Mouse (Mus musculus): ENCODE measurements around the gene Gm20388.
"Not testable (repeated sequence)": the region's sequence is repeated elsewhere in the genome, so short reads cannot be mapped to it uniquely, and the experiment has no call there.

The Gm20388 gene

DNA sequence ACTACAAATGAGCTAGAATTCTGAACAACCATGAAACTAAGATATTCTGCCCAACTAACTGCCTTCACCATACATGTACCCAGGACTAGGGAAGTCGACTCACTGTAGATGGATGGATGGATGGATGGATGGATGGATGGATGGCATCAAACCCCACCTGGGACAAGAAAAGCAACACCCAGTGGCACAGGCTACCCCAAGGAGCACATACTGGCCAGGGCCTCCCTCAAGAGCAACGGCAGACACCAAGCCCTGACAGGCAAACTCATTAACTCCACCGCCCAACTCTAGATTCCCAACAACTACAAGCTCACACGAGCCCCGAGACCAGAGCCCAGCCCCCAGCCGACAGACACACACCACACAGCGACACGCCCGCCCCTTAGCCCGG lies 3626.3 kb downstream of the Gm20388 start:
- DNase-seq (ENCODE audit: low spot score in 2 of 2), result peak in 1 of 2 experiments; percentile 53

DNA sequence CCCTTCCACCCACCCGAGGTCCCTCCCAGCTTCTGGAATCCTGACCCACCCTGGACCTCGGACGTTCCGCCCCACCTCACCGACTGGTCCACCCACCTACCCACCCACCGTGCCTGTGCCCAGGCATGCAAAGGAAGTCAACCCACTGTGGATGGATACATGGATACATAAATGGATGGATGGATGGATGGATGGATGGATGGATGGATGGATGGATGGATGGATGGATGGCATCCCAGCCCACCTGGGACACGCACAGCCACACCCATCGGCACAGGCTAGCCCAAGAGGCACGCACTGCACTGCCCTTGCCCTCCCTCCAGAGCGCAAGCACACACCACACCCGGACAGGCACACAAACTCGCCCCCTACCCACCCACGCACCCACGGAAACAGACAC lies 3627.0 kb downstream of the Gm20388 start:
- DNase-seq (ENCODE audit: low spot score in 2 of 2), result peak; percentile 47 to 78

DNA sequence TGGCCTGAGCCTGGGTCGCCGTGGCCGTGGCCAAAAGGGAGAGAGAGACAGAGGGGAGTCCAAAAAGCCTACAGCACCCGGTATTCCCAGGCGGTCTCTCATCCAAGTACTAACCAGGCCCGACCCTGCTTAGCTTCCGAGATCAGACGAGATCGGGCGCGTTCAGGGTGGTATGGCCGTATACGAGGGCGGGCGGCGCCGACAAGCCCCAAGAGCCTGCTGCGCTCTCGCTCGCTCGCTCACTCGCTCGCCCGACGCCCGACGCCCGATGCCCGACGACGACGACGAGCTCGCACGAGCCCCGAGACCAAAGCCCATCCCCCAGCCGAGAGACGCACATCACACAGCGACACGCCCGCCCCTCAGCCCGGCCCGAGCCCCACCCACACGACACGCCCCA lies 3653.6 kb downstream of the Gm20388 start:
- DNase-seq (ENCODE audit: low spot score in 2 of 2), result not testable (repeated sequence)

DNA sequence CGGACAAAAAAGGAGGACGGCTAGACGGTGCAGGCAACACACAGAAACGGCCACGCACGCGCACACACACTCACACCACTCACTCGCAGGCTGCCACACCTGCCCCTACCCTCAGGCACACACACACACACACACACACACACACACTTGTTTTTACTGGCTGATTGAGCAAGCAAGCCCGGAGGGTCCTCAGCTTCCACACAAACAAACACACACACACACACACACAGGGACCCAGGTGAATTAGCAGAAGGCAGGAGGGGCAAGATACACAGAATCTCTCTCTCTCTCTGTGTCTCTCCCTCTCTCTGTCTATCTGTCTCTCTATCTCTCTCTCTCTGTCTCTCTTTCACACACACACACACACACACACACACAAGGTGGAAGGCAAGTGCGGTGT lies 3664.7 kb downstream of the Gm20388 start:
- peak; percentile 27 to 72 for DNase-seq (ENCODE audit: low spot score in 2 of 2)

DNA sequence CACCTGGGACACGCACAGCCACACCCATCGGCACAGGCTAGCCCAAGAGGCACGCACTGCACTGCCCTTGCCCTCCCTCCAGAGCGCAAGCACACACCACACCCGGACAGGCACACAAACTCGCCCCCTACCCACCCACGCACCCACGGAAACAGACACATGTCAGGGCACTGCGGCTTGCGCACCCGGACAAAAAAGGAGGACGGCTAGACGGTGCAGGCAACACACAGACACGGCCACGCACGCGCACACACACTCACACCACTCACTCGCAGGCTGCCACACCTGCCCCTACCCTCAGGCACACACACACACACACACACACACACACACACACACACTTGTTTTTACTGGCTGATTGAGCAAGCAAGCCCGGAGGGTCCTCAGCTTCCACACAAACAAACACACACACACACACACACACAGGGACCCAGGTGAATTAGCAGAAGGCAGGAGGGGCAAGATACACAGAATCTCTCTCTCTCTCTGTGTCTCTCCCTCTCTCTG lies 3690.1 kb downstream of the Gm20388 start:
- peak; percentile 27 to 70 for DNase-seq (ENCODE audit: low spot score in 2 of 2)

DNA sequence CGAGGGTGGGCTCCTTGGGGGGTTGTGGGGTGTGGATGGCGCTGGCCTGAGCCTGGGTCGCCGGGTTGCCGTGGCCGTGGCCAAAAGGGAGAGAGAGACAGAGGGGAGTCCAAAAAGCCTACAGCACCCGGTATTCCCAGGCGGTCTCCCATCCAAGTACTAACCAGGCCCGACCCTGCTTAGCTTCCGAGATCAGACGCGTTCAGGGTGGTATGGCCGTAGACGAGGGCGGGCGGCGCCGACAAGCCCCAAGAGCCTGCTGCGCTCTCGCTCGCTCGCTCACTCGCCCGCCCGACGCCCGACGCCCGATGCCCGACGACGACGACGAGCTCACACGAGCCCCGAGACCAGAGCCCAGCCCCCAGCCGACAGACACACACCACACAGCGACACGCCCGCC lies 3690.8 kb downstream of the Gm20388 start:
- not testable (repeated sequence) for DNase-seq (ENCODE audit: low spot score in 2 of 2)

DNA sequence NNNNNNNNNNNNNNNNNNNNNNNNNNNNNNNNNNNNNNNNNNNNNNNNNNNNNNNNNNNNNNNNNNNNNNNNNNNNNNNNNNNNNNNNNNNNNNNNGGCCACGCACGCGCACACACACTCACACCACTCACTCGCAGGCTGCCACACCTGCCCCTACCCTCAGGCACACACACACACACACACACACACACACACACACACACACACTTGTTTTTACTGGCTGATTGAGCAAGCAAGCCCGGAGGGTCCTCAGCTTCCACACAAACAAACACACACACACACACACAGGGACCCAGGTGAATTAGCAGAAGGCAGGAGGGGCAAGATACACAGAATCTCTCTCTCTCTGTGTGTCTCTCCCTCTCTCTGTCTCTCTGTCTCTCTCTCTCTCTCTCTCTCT lies 3702.0 kb downstream of the Gm20388 start:
- DNase-seq (ENCODE audit: low spot score in 2 of 2), result peak; percentile 6 to 53

DNA sequence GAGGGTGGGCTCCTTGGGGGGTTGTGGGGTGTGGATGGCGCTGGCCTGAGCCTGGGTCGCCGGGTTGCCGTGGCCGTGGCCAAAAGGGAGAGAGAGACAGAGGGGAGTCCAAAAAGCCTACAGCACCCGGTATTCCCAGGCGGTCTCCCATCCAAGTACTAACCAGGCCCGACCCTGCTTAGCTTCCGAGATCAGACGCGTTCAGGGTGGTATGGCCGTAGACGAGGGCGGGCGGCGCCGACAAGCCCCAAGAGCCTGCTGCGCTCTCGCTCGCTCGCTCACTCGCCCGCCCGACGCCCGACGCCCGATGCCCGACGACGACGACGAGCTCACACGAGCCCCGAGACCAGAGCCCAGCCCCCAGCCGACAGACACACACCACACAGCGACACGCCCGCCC lies 3712.9 kb downstream of the Gm20388 start:
- DNase-seq (ENCODE audit: low spot score in 2 of 2), result not testable (repeated sequence)

DNA sequence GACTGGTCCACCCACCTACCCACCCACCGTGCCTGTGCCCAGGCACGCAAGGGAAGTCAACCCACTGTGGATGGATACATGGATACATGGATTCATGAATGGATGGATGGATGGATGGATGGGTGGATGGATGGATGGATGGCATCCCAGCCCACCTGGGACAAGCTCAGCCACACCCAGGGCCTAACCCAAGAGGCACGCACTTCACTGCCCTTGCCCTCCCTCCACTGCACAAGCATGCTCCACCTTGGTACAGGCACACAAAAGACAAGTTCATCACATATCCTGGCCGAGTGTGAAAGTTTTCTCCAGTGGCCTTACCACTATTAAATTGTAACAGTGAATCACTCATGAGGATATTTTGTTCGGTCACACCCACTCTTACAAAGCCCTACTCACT lies 3713.6 kb downstream of the Gm20388 start:
- DNase-seq (ENCODE audit: low spot score in 2 of 2), result no peak

DNA sequence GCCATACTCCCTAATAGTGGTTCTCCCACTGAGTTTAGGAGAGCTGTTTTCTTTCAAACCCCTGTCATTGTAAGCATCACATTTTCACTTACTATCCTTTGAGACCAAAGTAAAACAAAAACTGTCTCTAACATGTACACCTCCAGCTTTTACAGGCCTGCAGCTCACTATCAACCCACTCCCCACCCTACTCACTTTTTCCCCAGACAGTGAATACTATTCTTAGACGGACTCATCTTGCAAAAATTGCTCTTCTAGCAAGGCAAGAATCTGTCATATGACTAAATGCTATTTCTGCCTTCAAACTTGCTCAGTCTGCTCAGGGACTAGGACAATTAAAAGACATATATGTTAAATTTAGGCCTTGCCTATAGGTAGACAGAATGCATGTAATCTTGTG lies 3714.1 kb downstream of the Gm20388 start:
- no peak for DNase-seq (ENCODE audit: low spot score in 2 of 2)

DNA sequence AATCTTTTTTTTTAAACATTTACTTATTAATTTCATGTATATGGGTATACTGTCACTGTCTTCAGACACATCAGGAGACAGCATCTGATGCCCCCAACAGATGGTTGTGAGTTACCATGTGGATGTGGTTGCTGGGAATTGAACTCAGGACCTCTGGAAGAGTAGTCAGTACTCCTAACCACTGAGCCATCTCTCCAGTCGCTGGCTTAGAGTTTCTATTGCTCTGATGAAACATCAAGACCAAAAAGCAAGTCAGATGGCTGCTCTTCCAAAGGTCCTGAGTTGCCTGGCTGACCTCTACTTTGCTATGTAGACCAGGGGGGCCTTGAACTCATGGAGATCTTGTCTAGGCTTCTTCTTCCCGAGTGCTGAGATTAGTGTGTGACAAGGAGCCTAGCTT lies 3715.1 kb downstream of the Gm20388 start:
- no peak for DNase-seq (ENCODE audit: low spot score in 2 of 2)

DNA sequence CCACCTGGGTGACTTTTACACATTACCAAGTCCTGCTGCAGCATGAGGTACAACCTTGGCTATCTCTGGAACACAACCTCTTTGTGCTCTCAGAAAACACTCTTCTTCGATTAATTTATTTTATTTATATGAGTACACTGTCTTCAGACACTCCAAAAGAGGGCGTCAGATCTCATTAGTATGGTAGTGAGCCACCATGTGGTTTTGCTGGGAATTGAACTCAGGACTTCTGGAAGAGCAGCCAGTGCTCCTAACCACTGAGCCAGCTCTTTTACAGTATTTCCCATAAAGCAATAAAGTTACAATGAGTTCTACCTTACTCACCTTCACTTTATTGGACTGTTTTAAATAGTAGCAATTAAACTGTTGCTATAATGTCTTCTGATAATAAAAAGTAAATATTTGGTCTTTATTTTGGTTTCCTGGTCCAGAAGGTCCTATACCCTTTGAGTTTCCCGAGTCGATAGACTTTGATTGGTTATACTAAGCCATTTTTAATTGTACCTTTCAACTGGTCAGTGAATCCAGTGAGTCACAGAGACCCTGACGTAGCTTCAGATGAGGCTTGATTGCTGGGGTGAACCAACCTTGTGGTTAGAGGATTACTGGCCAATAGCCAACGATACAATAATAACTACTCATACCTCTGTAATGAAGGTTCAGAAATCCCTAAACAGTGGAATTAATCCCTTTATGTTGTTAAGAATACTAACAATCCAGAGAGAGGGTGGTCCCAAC lies 3716.9 kb downstream of the Gm20388 start:
- DNase-seq (ENCODE audit: low spot score in 2 of 2), result no peak

DNA sequence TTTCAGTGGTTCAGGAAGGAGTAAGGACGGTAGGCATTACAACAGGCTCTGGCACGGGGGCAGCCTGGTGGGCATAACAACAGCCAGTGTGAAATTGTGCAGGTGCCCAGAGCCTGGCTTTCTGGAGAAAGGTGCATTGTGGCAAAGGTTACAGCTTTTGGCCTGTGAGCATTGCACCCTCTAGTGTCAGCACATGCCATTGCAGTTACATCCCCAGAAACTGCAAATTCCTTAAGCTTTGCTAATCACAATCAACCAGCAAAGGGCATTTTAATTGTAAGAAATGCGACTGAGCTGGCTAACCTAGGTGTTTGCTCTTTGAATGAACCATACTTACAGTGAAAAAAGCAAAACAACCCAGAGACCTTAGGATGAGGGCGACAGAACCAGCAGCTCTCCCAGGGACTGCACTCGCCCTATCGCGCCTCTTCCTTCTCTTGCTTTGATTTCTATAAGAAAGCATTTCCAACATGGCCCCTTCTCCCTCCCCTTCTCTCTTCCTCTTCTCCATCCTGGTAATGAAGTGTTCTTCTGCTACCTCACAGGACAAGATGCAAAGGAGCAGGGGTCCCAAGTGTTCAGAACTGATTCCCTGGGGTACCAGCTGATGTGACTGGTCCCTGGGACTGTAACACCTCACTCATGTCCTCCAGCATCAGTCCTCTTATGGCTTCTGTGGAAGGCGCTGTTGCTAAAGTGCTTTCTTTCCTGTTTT lies 3717.8 kb downstream of the Gm20388 start:
- peak; percentile 27 to 67 for DNase-seq (ENCODE audit: low spot score in 2 of 2)

DNA sequence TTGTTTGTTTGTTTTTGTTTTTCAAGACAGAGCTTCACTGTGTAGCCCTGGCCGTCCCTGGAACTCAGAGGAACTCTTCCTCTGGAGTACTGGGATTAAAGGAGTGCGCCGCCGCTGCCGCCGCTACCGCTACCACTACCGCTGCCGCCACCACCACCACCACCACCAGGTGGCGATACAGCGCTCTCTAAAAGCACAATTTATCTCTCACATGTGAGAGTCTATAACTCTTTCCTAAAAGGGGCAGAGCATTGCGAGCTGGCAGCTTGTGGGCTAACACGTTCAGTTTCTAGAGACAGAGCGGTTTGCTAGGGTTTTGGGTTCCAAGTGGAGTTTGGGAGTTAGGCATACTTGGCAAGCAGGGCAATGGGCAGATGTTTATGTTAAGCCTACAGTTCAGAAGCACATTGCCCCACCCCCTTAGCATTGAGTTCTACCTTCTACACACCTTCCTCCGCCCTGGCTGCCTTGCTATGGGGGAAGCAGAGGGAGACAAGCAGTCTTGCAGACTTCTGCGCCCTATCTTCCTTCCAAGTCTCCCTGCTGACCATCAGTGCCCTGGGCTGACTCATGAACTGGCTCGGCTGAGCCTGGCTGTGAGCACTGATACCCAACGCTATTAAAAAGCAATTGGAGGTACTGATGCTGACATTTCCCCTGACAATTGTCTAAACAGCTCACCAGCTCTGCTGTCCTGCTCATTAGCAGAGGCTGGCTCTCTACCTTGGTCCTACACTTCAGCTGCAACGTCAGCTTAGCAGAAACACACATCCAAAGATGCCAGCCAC lies 3718.5 kb downstream of the Gm20388 start:
- DNase-seq (ENCODE audit: low spot score in 2 of 2), result peak; percentile 35 to 80

DNA sequence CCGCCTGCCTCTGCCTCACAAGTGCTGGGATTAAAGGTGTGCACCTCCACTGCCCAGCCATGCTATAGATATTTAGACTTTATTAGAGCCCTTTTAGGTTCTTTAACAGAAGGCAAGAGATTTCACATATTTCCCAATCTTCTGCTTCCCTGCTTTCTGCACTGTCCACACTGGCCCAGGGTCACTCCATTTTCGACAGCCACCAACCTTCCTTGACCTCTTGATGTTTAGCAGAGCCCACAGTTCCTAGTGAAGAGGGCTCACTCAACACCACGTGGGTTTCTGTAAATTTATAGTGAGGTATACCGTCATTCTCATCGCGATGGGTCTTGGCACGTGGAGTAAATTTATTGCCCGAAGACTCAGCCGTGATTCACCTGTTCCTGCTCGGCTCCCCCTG lies 3719.4 kb downstream of the Gm20388 start:
- no peak for DNase-seq (ENCODE audit: low spot score in 2 of 2)

DNA sequence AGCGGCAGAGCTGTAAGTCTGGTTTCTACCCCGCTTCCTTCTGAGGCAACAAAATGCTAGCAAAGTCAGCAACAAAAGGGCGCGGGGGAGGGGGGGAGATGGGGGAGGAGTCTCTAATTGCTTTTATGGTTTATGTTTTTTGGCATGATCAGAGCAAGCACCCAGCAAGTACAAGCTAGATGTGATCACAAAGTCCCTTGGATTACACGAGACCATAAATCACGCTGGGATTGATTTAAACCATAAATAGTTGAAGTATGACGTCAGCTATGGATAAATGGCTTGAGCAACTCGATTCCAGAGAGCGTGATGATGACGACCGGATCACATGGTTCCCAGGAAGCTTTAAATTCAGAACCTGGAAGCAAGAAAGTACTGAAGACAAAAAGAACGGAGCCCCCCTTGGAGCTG lies 3720.2 kb downstream of the Gm20388 start:
- DNase-seq (ENCODE audit: low spot score in 2 of 2), result no peak

DNA sequence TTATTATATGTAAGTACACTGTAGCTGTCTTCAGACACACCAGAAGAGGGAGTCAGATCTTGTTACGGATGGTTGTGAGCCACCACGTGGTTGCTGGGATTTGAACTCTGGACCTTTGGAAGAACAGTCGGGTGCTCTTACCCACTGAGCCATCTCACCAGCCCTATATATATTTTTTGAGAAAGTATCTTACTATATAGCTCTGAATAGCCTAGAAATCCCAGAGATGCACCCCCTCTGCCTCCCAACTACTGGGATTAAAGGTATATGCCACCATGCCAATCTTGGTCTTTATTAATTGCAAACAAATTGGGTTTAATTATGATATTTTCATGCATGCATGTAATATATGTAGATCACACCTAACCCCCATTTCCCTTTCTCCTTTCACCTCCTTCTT lies 3721.1 kb downstream of the Gm20388 start:
- not testable (repeated sequence) for DNase-seq (ENCODE audit: low spot score in 2 of 2)

DNA sequence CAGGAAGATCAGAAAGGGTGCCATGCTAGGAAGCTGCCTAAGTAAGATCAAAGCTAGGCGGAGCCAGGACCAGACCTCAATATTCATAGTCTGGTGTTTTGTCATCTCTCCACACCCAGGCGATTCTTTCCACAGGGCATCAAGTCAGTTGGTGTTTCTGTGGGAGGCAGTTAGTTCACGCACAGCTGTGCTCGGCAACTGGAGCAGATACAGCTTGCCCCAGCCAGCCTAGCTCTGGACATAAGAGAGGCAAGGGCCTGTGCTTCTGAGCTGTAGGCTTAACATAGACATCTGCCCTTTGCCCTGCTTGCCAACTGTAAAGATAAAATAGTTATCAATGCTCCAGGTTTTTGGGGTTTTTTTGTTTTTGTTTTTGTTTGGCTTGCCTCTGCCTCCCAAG lies 3721.6 kb downstream of the Gm20388 start:
- no peak for DNase-seq (ENCODE audit: low spot score in 2 of 2)

DNA sequence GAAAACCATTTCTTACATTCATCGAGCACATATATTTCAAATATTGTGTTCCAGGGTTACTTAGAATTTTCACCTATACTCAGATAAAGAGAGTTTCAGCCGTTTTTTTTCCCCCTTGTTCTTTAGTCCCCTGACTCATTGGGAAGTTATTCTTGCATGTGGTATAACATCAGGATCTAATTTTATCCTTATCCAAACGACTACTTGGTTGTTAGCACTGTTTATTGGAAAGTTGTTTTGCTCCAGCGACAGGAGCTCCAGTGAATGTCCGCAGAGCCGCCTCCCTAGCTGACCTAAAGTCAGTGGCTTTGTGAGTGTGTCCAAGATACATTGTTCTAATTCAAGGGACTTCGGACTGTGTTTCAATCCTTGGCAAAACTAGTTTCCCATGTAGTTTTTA lies 3723.2 kb downstream of the Gm20388 start:
- DNase-seq (ENCODE audit: low spot score in 2 of 2), result no peak

DNA sequence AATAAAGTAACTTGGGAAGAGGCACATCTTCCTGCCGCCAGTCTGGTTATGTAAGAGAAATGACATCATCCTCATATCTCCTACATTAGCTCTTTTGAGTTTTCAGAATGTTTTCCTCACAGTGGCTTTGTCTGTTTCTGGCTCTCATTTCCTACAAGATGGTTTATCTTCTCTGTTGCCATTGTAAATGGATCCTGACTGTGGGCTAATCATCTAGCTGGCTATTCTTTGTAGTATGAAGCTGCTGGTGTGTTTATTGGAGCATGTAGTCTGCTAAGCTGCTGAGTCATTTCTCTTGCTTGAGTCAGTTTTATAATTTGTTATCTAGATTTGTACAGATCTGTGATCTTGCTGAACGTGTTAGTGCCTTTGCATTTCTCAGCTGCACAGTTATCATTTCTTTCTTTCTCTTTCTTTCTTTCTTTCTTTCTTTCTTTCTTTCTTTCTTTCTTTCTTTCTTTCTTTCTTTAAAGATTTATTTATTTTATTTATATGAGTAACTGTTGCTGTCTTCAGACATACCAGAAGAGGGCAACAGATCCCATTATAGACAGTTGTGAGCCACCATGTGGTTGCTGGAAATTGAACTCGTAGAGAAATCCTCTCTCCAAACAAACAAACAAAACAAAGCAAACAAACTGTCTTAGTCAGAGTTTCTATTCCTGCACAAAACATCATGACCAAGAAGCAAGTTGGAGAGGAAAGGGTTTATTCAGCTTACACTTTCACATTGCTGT lies 3723.9 kb downstream of the Gm20388 start:
- DNase-seq (ENCODE audit: low spot score in 2 of 2), result no peak

DNA sequence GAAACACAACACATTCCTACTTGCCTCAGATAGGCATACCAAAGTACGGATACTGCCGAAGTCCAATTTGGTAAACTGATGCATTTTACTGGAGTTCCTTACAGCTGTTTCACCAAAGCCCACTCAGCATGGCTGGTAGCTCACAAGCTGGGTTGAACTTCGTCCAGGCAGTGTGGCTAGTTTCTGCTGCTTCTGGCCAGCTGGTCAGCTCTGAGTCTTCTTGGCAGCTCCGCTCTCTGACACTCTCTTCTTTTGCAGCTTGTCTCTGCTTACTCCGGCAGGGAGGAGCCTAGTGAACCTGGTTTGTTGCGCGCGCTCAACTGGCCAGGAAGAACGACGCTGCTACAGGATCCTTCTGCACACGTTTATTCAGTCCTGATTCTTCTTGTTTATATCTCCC lies 3725.0 kb downstream of the Gm20388 start:
- DNase-seq (ENCODE audit: low spot score in 2 of 2), result no peak
